Mouse (Mus musculus) embryonic facial prominence, embryonic 15.5 days (tissue): ENCODE data around the gene 3110082J24Rik. TPM values are rescaled to one million over a fixed set of nuclear protein-coding genes. Genes with fewer than 3 reads are reported as not detected.

Experiments used
- ATAC-seq: fragments of 200-750 bp; cut with Nextera tagmentation; 2 replicates; pipeline ENCODE4 v1.8.0; 2017; ENCODE audit warnings: low read depth, moderate TSS enrichment; ENCODE audit not compliant: insufficient number of reproducible peaks, low FRiP score, low TSS enrichment
- H3K27ac ChIP-seq: fragments of 300-500 bp; sonication (generic); replicated peaks from 2 replicates; pipeline ENCODE4 v1.5.1; 2015; ENCODE audit warnings: mild to moderate bottlenecking, inconsistent platforms
- H3K27me3 ChIP-seq: fragments of 300-500 bp; sonication (generic); 2 replicates; pipeline ENCODE4 v1.6.1; 2015; ENCODE audit warnings: inconsistent platforms
- H3K36me3 ChIP-seq: fragments of 300-500 bp; sonication (generic); 2 replicates; pipeline ENCODE4 v1.6.1; 2015; ENCODE audit warnings: mild to moderate bottlenecking, inconsistent platforms
- H3K4me1 ChIP-seq: fragments of 300-500 bp; sonication (generic); 2 replicates; pipeline ENCODE4 v1.6.1; 2015; ENCODE audit warnings: inconsistent platforms
- H3K4me2 ChIP-seq: fragments of 300-500 bp; sonication (generic); replicated peaks from 2 replicates; pipeline ENCODE4 v1.6.1; 2015; ENCODE audit warnings: mild to moderate bottlenecking, inconsistent platforms
- H3K4me3 ChIP-seq: fragments of 300-500 bp; sonication (generic); replicated peaks from 2 replicates; pipeline ENCODE4 v1.5.1; 2015; ENCODE audit warnings: mild to moderate bottlenecking, inconsistent platforms
- H3K9ac ChIP-seq: fragments of 300-500 bp; sonication (generic); 2 replicates; pipeline ENCODE4 v1.6.1; 2015; ENCODE audit warnings: inconsistent platforms
- H3K9me3 ChIP-seq: fragments of 300-500 bp; sonication (generic); replicated peaks from 2 replicates; pipeline ENCODE4 v1.6.1; 2016; ENCODE audit warnings: inconsistent platforms
- WGBS: fragments of 180-500 bp; shearing (Covaris S2); methylation state at CpG from one replicate; pipeline ENCODE4 v1.1.7; 2015; 5-methylcytosine and 5-hydroxymethylcytosine counted together
- polyA plus RNA-seq: library from polyadenylated mRNA; unstranded; fragments of >200 nt; fragmentation: Nextera tagmentation; extraction: Ambion mirVana; gene quantifications from 2 replicates; pipeline ENCODE4 v1.2.1, GENCODE M21; 2015

3110082J24Rik gene
- polyA plus RNA-seq, 1 experiment from 2014 or later: not detected

GRCm38 (mm10) chr5:30137271-30137670, 31.4 kb upstream of the 3110082J24Rik start:
- Histone ChIP-seq H3K27me3 (no peaks in the 10 kb centered on the region), H3K4me2 (no peak overlapping the region), H3K27ac (no peak overlapping the region), H3K36me3 (peaks cover 81% of the 10 kb centered on the region), H3K4me1 (no peaks in the 10 kb centered on the region), H3K9ac (no peak overlapping the region), H3K4me3 (no peak overlapping the region), H3K9me3 (no peaks in the 10 kb centered on the region)
- no peak for ATAC-seq
- WGBS: 90% methylated on average over 9 of the region's 9 CpGs

- Histone ChIP-seq H3K4me1 (no peaks in the 10 kb centered on the region), H3K9ac (no peak overlapping the region), H3K9me3 (no peaks in the 10 kb centered on the region), H3K27ac (no peak overlapping the region), H3K4me2 (no peak overlapping the region), H3K4me3 (no peak overlapping the region), H3K36me3 (peaks cover 80% of the 10 kb centered on the region), H3K27me3 (no peaks in the 10 kb centered on the region)
- 90% methylated on average over 11 of the region's 11 CpGs for WGBS
- no peak for ATAC-seq
Measured at GRCm38 (mm10) chr5:30135711-30136231, 29.9 kb upstream of the 3110082J24Rik start.

GRCm38 (mm10) chr5:30132173-30132572, 26.3 kb upstream of the 3110082J24Rik start:
- Histone ChIP-seq H3K36me3 (peaks cover 80% of the 10 kb centered on the region), H3K4me3 (no peak overlapping the region), H3K9me3 (no peaks in the 10 kb centered on the region), H3K9ac (no peak overlapping the region), H3K4me2 (no peak overlapping the region), H3K4me1 (no peaks in the 10 kb centered on the region), H3K27me3 (no peaks in the 10 kb centered on the region), H3K27ac (no peak overlapping the region)
- no peak for ATAC-seq
- 96% methylated on average over 2 of the region's 2 CpGs for WGBS

GRCm38 (mm10) chr5:30131246-30131645, 25.4 kb upstream of the 3110082J24Rik start:
- no peaks in the 10 kb centered on the region for H3K9me3 ChIP-seq
- no peak overlapping the region for H3K4me2 ChIP-seq
- H3K27ac ChIP-seq: no peak overlapping the region
- H3K4me3 ChIP-seq: no peak overlapping the region
- H3K4me1 ChIP-seq: no peaks in the 10 kb centered on the region
- H3K27me3 ChIP-seq: no peaks in the 10 kb centered on the region
- no peak for ATAC-seq
- peaks cover 84% of the 10 kb centered on the region for H3K36me3 ChIP-seq
- H3K9ac ChIP-seq: no peak overlapping the region
- WGBS: 89% methylated on average over 4 of the region's 4 CpGs

GRCm38 (mm10) chr5:30128680-30129079, 22.8 kb upstream of the 3110082J24Rik start:
- WGBS: 93% methylated on average over 6 of the region's 6 CpGs

GRCm38 (mm10) chr5:30127921-30128597, 22.2 kb upstream of the 3110082J24Rik start:
- WGBS: 90% methylated on average over 13 of the region's 13 CpGs

More at GRCm38 (mm10) chr5:30128680-30129079, 22.8 kb upstream of the 3110082J24Rik start:
- Histone ChIP-seq H3K4me1 (no peaks in the 10 kb centered on the region), H3K4me2 (no peak overlapping the region), H3K27me3 (no peaks in the 10 kb centered on the region), H3K4me3 (no peak overlapping the region), H3K9ac (no peak overlapping the region), H3K27ac (no peak overlapping the region), H3K36me3 (peaks cover 84% of the 10 kb centered on the region), H3K9me3 (no peaks in the 10 kb centered on the region)
- no peak for ATAC-seq

GRCm38 (mm10) chr5:30126756-30127155, 20.9 kb upstream of the 3110082J24Rik start:
- no peaks in the 10 kb centered on the region for H3K4me1 ChIP-seq
- no peaks in the 10 kb centered on the region for H3K9me3 ChIP-seq
- no peak overlapping the region for H3K4me2 ChIP-seq
- H3K9ac ChIP-seq: no peak overlapping the region
- no peak overlapping the region for H3K27ac ChIP-seq
- no peak overlapping the region for H3K4me3 ChIP-seq
- H3K27me3 ChIP-seq: no peaks in the 10 kb centered on the region
- WGBS: 85% methylated on average over 7 of the region's 7 CpGs
- peaks cover 89% of the 10 kb centered on the region for H3K36me3 ChIP-seq
- ATAC-seq: no peak

More at GRCm38 (mm10) chr5:30127921-30128597, 22.2 kb upstream of the 3110082J24Rik start:
- H3K9me3 ChIP-seq: no peaks in the 10 kb centered on the region
- H3K4me1 ChIP-seq: no peaks in the 10 kb centered on the region
- no peak overlapping the region for H3K9ac ChIP-seq
- H3K27me3 ChIP-seq: no peaks in the 10 kb centered on the region
- H3K27ac ChIP-seq: no peak overlapping the region
- H3K4me2 ChIP-seq: no peak overlapping the region
- no peak overlapping the region for H3K4me3 ChIP-seq
- H3K36me3 ChIP-seq: peaks cover 86% of the 10 kb centered on the region
- no peak for ATAC-seq

- Histone ChIP-seq H3K9me3 (no peaks in the 10 kb centered on the region), H3K27ac (no peak overlapping the region), H3K36me3 (peaks cover 94% of the 10 kb centered on the region), H3K27me3 (no peaks in the 10 kb centered on the region), H3K9ac (no peak overlapping the region), H3K4me2 (no peak overlapping the region), H3K4me3 (no peak overlapping the region), H3K4me1 (no peaks in the 10 kb centered on the region)
- no peak for ATAC-seq
- WGBS: 38% methylated on average over 5 of the region's 5 CpGs
Measured at GRCm38 (mm10) chr5:30125587-30125986, 19.7 kb upstream of the 3110082J24Rik start.

GRCm38 (mm10) chr5:30122481-30122880, 16.6 kb upstream of the 3110082J24Rik start:
- WGBS: 90% methylated on average over 6 of the region's 6 CpGs
- H3K4me3 ChIP-seq: no peak overlapping the region
- no peaks in the 10 kb centered on the region for H3K27me3 ChIP-seq
- H3K9me3 ChIP-seq: no peaks in the 10 kb centered on the region
- H3K27ac ChIP-seq: no peak overlapping the region
- no peak for ATAC-seq
- H3K4me1 ChIP-seq: no peaks in the 10 kb centered on the region
- peaks cover 97% of the 10 kb centered on the region for H3K36me3 ChIP-seq
- H3K9ac ChIP-seq: no peak overlapping the region
- no peak overlapping the region for H3K4me2 ChIP-seq

GRCm38 (mm10) chr5:30120106-30120505, 14.2 kb upstream of the 3110082J24Rik start:
- Histone ChIP-seq H3K27me3 (peaks cover 12% of the 10 kb centered on the region), H3K4me3 (no peak overlapping the region), H3K27ac (no peak overlapping the region), H3K9ac (no peak overlapping the region), H3K9me3 (no peaks in the 10 kb centered on the region), H3K36me3 (peaks cover 78% of the 10 kb centered on the region), H3K4me2 (no peak overlapping the region), H3K4me1 (no peaks in the 10 kb centered on the region)
- no peak for ATAC-seq
- 86% methylated on average over 7 of the region's 7 CpGs for WGBS

- Histone ChIP-seq H3K4me2 (no peak overlapping the region), H3K36me3 (peaks cover 69% of the 10 kb centered on the region), H3K4me1 (peaks cover 9% of the 10 kb centered on the region), H3K9ac (no peak overlapping the region), H3K4me3 (no peak overlapping the region), H3K27me3 (peaks cover 20% of the 10 kb centered on the region), H3K27ac (no peak overlapping the region), H3K9me3 (no peaks in the 10 kb centered on the region)
- 88% methylated on average over 6 of the region's 6 CpGs for WGBS
- ATAC-seq: no peak
Measured at GRCm38 (mm10) chr5:30119163-30119562, 13.3 kb upstream of the 3110082J24Rik start.

- Histone ChIP-seq H3K4me1 (peaks cover 16% of the 10 kb centered on the region), H3K27ac (no peak overlapping the region), H3K9ac (no peak overlapping the region), H3K4me2 (no peak overlapping the region), H3K4me3 (no peak overlapping the region), H3K9me3 (no peaks in the 10 kb centered on the region), H3K36me3 (peaks cover 58% of the 10 kb centered on the region), H3K27me3 (peaks cover 32% of the 10 kb centered on the region)
- no peak for ATAC-seq
- WGBS: 77% methylated on average over 1 of the region's 1 CpGs
Measured at GRCm38 (mm10) chr5:30118018-30118417, 12.1 kb upstream of the 3110082J24Rik start.
